Mouse (Mus musculus): ENCODE results near the gene Rps5.

GRCm38 (mm10) chr7:12926316-12926715 lies 4.2 kb downstream of the Rps5 start:
- TF ChIP-seq POLR2A (IDR thresholded peaks at IDR 0.05; ENCODE audit: borderline replicate concordance, control insufficient read depth, low read depth, low read length) (no peak), CTCF (IDR thresholded peaks at IDR 0.05; ENCODE audit: control insufficient read depth, insufficient read depth, low read length) (no peak)

Measured in bone marrow, adult 2 months (tissue).